Mouse (Mus musculus): ENCODE measurements at regions not wholly inside any gene's neighbourhood (a gene's known extent, or its start where the extent isn't known, plus 50 kb on each side); places are given as distances from the start of the nearest gene placed in this dataset.

GRCm38 (mm10) chr14:72853104-72853503 lies 143.3 kb upstream of the Fndc3a start:
- no peak for DNase-seq (ENCODE audit: low spot score)

- DNase-seq (ENCODE audit: low spot score): no peak
Observed at GRCm38 (mm10) chr14:72850884-72851283, 141.1 kb upstream of the Fndc3a start.

- no peak for DNase-seq (ENCODE audit: low spot score)
Observed at GRCm38 (mm10) chr14:72848271-72848955, 138.6 kb upstream of the Fndc3a start.

- DNase-seq (ENCODE audit: low spot score): no peak
Observed at GRCm38 (mm10) chr14:72847466-72847865, 137.7 kb upstream of the Fndc3a start.

GRCm38 (mm10) chr14:72845621-72846440 lies 136.0 kb upstream of the Fndc3a start:
- no peak for DNase-seq (ENCODE audit: low spot score)

GRCm38 (mm10) chr14:72844753-72845369 lies 135.1 kb upstream of the Fndc3a start:
- no peak for DNase-seq (ENCODE audit: low spot score)

- DNase-seq (ENCODE audit: low spot score): no peak
Observed at GRCm38 (mm10) chr14:72841753-72842152, 131.9 kb upstream of the Fndc3a start.

GRCm38 (mm10) chr14:72835158-72835557 lies 125.4 kb upstream of the Fndc3a start:
- DNase-seq (ENCODE audit: low spot score): no peak

GRCm38 (mm10) chr14:72829261-72829660 lies 119.5 kb upstream of the Fndc3a start:
- no peak for DNase-seq (ENCODE audit: low spot score)

- DNase-seq (ENCODE audit: low spot score): no peak
Observed at GRCm38 (mm10) chr14:72825549-72825948, 115.7 kb upstream of the Fndc3a start.

GRCm38 (mm10) chr14:72822231-72822615 lies 112.4 kb upstream of the Fndc3a start:
- no peak for DNase-seq (ENCODE audit: low spot score)

- no peak for DNase-seq (ENCODE audit: low spot score)
Observed at GRCm38 (mm10) chr14:72821517-72822230, 111.9 kb upstream of the Fndc3a start.

GRCm38 (mm10) chr14:72819037-72819436 lies 109.2 kb upstream of the Fndc3a start:
- DNase-seq (ENCODE audit: low spot score): no peak

GRCm38 (mm10) chr14:72817764-72818163 lies 108.0 kb upstream of the Fndc3a start:
- no peak for DNase-seq (ENCODE audit: low spot score)

GRCm38 (mm10) chr14:72816847-72817246 lies 107.0 kb upstream of the Fndc3a start:
- no peak for DNase-seq (ENCODE audit: low spot score)

GRCm38 (mm10) chr14:72809138-72809537 lies 99.3 kb upstream of the Fndc3a start:
- no peak for DNase-seq (ENCODE audit: low spot score)

- no peak for DNase-seq (ENCODE audit: low spot score)
Observed at GRCm38 (mm10) chr14:72807947-72808346, 98.1 kb upstream of the Fndc3a start.

GRCm38 (mm10) chr14:72807286-72807685 lies 97.5 kb upstream of the Fndc3a start:
- no peak for DNase-seq (ENCODE audit: low spot score)

- DNase-seq (ENCODE audit: low spot score): no peak
Observed at GRCm38 (mm10) chr14:72806598-72806997, 96.8 kb upstream of the Fndc3a start.

GRCm38 (mm10) chr14:72803579-72803978 lies 93.8 kb upstream of the Fndc3a start:
- DNase-seq (ENCODE audit: low spot score): no peak

- no peak for DNase-seq (ENCODE audit: low spot score)
Observed at GRCm38 (mm10) chr14:72790654-72791053, 80.9 kb upstream of the Fndc3a start.

- no peak for DNase-seq (ENCODE audit: low spot score)
Observed at GRCm38 (mm10) chr14:72786929-72787328, 77.1 kb upstream of the Fndc3a start.

Data from lung, postnatal 25 days (tissue).